Mouse (Mus musculus) cerebellum, adult 2 months (tissue): ENCODE measurements around the gene Grik4.

Experiments used
- CTCF ChIP-seq: fragments of 200-500 bp; IDR thresholded peaks from 2 replicates; pipeline ENCODE4 v1.5.1; 2011; ENCODE audit warnings: low read depth, mild to moderate bottlenecking, control low read depth, low read length, moderate library complexity, borderline replicate concordance; ENCODE audit not compliant: insufficient read depth
- POLR2A ChIP-seq: fragments of 200-500 bp; IDR thresholded peaks from 2 replicates; pipeline ENCODE4 v1.6.1; 2011; ENCODE audit warnings: low read length, control low read depth, borderline replicate concordance; ENCODE audit not compliant: insufficient read depth

DNA sequence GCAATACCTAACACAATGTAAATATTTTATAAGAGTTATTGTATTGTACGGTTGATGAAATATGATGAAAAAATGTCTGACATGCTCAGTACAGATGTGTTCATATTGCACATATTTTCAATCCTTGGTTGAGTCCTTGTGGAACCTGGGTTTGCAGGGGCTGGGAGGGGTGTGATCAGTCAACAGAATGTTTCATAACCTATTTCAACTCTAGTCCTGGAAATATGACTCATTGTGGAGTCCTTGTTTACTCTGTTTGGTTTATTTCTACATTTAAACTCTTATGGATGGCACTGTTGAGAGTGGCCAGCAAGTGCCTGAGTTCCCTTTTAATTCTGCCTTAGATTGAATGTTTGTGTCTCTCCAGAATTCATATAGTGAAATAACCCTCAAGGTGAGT lies 459.6 kb downstream of the Grik4 start:
- TF ChIP-seq CTCF: no peak
- TF ChIP-seq POLR2A: no peak
